Mouse (Mus musculus): ENCODE data around the gene Trim46.
A peak's percentile ranks its signal among the peaks of the same experiment; 100 is the strongest.

Gene Trim46

DNA sequence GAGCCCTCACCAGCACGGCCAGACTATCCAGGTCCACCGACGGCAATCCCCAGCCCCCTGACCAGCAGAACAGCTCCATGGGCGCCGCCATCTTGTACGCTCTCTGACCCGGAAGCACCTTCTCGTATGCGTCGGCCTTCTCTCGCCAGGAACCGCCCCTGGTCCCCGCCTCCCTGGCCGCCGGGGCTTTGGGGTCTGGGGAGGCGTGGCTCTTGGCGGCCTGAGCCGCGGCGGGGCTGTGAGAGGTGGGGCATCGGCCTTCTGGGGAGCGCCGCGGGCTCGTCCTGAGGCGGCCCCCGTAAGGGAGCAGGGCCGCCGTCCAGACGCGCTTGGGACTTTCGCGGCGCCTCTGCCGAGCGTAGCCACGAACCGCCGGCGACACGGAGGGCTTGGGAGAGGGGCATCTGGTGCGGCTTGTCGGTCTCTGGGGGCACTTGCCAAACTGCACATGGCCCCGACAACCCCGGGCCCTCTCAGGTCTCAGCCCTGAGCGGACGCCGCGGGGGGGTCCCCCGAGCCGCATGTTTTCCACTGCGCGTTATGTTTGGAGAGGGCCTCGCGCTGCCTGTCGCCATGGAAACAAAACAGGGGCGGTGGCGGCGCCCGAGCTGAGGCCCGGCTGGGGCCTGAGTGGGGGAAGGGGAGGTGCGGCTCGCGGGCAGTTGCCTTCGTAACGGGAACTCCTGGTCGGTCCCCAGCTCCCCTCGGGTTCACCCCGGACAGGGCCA is 32.1 kb downstream of the Trim46 start:
- peak; percentile 83 to 92 for DNase-seq (ENCODE audit: low read depth in 1 of 2, low spot score in 2 of 2)

DNA sequence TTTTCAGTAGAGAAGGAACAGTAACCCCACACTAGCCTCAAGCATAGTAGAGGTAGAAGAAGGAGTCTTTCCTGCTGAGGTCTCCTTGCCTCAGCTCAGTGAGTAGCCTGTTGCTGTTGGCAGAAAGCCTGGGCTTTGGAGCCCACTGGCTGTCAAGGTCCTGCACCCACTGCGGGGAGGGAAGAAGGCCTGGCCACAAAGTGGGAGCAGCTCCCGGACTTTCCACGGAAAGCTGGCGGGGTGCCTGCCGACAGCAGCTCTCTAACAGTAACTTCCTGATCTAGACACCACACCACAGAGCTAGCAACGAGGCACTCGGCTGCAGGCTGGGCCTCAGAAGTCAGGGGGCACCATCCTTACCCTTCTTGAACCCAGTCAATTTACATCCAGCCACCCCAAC is 35.4 kb downstream of the Trim46 start:
- DNase-seq (ENCODE audit: low read depth in 1 of 2, low spot score in 2 of 2), result no peak

DNA sequence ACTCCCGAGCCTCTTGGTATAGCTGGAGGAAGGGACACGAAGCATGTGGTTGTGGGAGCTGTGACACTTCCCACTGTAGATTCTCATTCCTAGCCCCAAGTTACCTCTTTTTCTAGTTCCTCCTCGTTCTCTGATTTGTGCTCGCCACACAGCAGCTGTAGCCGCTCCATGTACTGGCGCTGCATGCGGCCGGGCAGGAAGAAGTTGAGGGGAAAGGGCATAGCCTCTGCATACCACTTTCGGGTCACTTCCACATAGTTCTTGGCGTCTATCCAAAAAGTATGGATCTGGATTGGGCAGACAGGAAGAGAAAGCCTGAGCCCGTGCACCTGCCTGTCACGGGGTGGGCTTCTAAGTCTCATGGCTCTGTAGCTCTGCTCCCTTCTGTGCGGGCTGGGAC is 35.9 kb downstream of the Trim46 start:
- DNase-seq (ENCODE audit: low read depth in 1 of 2, low spot score in 2 of 2), result no peak

DNA sequence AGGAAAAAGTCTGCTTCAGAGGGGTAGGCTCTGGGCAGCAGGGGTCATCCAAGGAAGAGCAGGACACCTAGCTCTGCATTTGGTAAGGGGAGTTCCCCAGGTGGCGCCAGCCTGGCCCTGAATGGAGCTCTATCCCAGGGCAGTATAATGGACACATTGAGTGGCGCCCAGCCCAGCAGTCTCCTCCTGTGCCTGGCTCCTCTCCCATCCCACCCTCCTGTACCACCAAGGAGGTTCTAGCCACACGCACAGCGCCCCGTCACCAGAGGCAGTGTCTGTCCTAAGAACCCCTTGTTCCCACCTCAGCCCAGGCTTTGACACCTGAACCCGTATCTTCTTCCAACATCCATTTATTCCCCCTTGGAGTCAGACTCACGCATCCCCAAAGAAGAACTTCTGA is 36.4 kb downstream of the Trim46 start:
- DNase-seq (ENCODE audit: low read depth in 1 of 2, low spot score in 2 of 2), result no peak

- no peak for DNase-seq (ENCODE audit: low read depth in 1 of 2, low spot score in 2 of 2)
Observed at GRCm38 (mm10) chr3:89208736-89209135, 37.4 kb downstream of the Trim46 start.

DNA sequence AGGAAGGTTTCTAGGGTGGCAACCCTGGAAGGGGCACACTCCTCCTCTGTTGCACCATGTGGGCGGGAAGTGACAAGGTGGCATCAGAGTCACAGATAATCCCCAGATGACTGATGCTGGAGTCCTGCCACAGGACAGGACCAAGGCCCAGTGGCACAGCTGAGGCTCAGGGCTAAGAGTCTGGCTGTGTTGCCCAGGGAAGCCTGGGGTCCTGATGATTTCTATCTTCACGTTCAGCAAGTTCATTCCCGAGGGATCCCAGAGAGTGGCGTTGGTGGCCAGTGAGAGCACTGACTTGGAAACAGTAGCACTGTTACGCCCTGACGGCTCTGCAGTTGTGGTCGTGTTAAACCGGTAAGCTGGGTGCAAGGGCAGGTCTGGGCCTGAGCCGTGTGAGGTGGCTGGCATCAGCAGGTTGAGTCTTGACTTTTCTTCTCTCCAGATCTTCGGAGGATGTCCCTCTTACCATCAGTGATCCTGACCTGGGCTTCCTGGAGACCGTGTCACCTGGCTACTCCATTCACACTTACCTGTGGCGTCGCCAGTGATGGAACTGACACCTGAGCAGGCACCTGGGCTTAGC is 37.9 kb downstream of the Trim46 start:
- no peak for DNase-seq (ENCODE audit: low read depth in 1 of 2, low spot score in 2 of 2)

GRCm38 (mm10) chr3:89206695-89207094 is 39.4 kb downstream of the Trim46 start:
- no peak for DNase-seq (ENCODE audit: low read depth in 1 of 2, low spot score in 2 of 2)

- no peak for DNase-seq (ENCODE audit: low read depth in 1 of 2, low spot score in 2 of 2)
Observed at GRCm38 (mm10) chr3:89206079-89206478, 40.0 kb downstream of the Trim46 start.

DNA sequence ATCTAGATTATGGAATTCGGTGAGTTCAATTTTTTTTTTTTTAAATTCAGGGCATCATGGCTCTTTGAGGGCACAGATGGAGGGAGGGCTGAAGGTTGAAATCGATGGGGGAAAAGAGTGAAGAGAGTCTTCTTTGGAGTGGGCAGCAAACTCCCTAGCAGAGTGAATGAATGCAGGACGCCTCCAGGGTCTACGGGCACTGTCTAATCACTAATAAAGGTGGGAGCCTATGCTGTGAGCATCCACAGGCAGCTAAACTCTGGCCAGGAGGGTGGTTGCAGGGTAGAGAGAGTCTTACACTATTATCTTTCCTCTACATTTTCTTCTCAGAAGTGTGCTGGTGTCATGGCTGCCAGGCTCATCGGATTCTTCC is 43.0 kb downstream of the Trim46 start:
- DNase-seq (ENCODE audit: low read depth in 1 of 2, low spot score in 2 of 2), result no peak

- DNase-seq (ENCODE audit: low read depth in 1 of 2, low spot score in 2 of 2), result peak; percentile 57 to 77
Observed at GRCm38 (mm10) chr3:89202253-89203141, 43.6 kb downstream of the Trim46 start, which contains the start of gene Gba. Gba (plus strand) TSS chr3:89202928.

DNA sequence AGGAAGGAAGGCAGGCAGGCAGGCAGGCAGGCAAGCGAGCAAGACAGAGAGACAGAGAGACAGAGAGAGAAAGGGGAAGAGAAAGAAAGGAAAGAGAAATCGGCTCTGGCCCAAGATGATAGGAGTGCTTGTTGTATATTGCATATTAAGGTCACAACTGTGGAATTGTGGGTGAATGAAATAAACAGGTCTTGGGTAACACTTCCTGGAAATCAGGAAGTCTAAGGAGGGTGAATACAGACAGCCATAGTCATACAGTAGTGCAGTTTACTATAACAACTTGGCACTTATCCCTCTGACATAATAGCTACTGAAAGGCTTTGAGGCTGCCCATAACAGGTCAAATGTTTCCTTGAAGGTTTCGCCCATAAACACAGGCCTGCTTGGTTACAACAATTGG is 46.3 kb downstream of the Trim46 start:
- DNase-seq (ENCODE audit: low read depth in 1 of 2, low spot score in 2 of 2), result no peak

- peak; percentile 42 to 60 for DNase-seq (ENCODE audit: low read depth in 1 of 2, low spot score in 2 of 2)
Observed at GRCm38 (mm10) chr3:89195979-89196877, 49.9 kb downstream of the Trim46 start.

- DNase-seq (ENCODE audit: low read depth in 1 of 2, low spot score in 2 of 2), result no peak
Observed at GRCm38 (mm10) chr3:89193853-89194252, 52.3 kb downstream of the Trim46 start.

GRCm38 (mm10) chr3:89193351-89193750 is 52.8 kb downstream of the Trim46 start:
- no peak for DNase-seq (ENCODE audit: low read depth in 1 of 2, low spot score in 2 of 2)

DNA sequence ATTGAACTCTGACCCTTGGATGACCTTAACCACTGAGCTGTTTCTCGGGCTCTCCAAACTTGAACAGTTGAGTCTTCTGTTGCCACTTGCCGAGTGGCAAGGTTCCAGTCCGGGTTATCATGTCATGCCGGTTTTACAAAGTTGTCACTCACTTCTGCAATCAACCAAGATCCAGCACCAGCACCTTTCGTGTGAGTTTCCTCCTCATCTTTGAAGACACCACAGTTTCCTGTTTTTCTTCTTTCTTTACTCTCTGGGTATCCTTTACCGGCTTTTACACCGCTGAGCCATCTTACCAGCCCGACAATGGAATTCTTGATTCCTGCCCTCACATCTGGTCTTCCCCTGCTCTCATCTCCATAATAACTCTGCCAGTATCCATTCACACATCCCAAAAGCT is 55.7 kb downstream of the Trim46 start:
- no peak for DNase-seq (ENCODE audit: low read depth in 1 of 2, low spot score in 2 of 2)

- DNase-seq (ENCODE audit: low read depth in 1 of 2, low spot score in 2 of 2), result no peak
Observed at GRCm38 (mm10) chr3:89188478-89188875, 57.6 kb downstream of the Trim46 start.

- no peak for DNase-seq (ENCODE audit: low read depth in 1 of 2, low spot score in 2 of 2)
Observed at GRCm38 (mm10) chr3:89187690-89188477, 58.2 kb downstream of the Trim46 start.

- no peak for DNase-seq (ENCODE audit: low read depth in 1 of 2, low spot score in 2 of 2)
Observed at GRCm38 (mm10) chr3:89187197-89187596, 58.9 kb downstream of the Trim46 start.

Data from monocyte, adult 2 months (primary cell).